Mouse (Mus musculus) CH12.LX (cell line): ENCODE results near the gene Hist2h2ac. TPM values are rescaled to one million over a fixed set of nuclear protein-coding genes. Genes with fewer than 3 reads are reported as not detected.
A peak's percentile ranks its signal among the peaks of the same experiment; 100 is the strongest.
"Not testable (repeated sequence)": the region's sequence is repeated elsewhere in the genome, so short reads cannot be mapped to it uniquely, and the experiment has no call there.

ENCODE experiments used
- DNase-seq: peaks from one replicate; pipeline ENCODE4 v3.0.0-alpha.2; 2013; ENCODE audit errors: extremely low read depth
- H3K27ac ChIP-seq: 2 replicates; pipeline ENCODE4 v1.5.1; 2012; ENCODE audit warnings: low read depth, mild to moderate bottlenecking, control low read depth, moderate library complexity; ENCODE audit not compliant: insufficient read depth
- H3K27me3 ChIP-seq: replicated peaks from 2 replicates; pipeline ENCODE3; 2012; ENCODE audit warnings: inconsistent platforms
- H3K36me3 ChIP-seq, 2 experiments: replicated peaks in 1 of 2; 2 replicates each; pipeline versions ENCODE3 to v1.6.1; 2012; ENCODE audit warnings: inconsistent platforms in 1 of 2, low read length in 1 of 2, mild to moderate bottlenecking in 1 of 2, mixed read lengths in 1 of 2, moderate library complexity in 1 of 2; ENCODE audit not compliant: control insufficient read depth in 1 of 2, insufficient read depth in 1 of 2
- H3K4me1 ChIP-seq, 2 experiments: 2 replicates each; pipeline ENCODE4 v1.6.1; 2012; ENCODE audit warnings: inconsistent platforms in 1 of 2, moderate library complexity in 1 of 2; ENCODE audit not compliant: insufficient read depth in 2 of 2, control insufficient read depth in 1 of 2
- H3K4me2 ChIP-seq: 2 replicates; pipeline ENCODE4 v1.6.1; 2012; ENCODE audit warnings: low read depth, mild to moderate bottlenecking, control low read depth; ENCODE audit not compliant: poor library complexity, insufficient read depth, severe bottlenecking
- H3K4me3 ChIP-seq, 3 experiments: fragments of 150-350 bp in 1 of 3; sonication (generic) in 1 of 3; replicated peaks in 1 of 3; 2 replicates each; pipeline versions ENCODE3 to v1.5.1; 2011 to 2012; ENCODE audit warnings: low read depth in 2 of 3, low read length in 2 of 3, mild to moderate bottlenecking in 2 of 3, moderate library complexity in 2 of 3, control low read depth in 1 of 3, improper control_type of control experiment in 1 of 3, inconsistent platforms in 1 of 3, mixed read lengths in 1 of 3; ENCODE audit not compliant: poor library complexity in 1 of 3
- H3K79me2 ChIP-seq: replicated peaks from 2 replicates; pipeline ENCODE4 v1.6.1; 2012; ENCODE audit warnings: mild to moderate bottlenecking, moderate library complexity; ENCODE audit not compliant: control insufficient read depth, poor library complexity, insufficient read depth, severe bottlenecking; ENCODE audit errors: extremely low read depth
- H3K9ac ChIP-seq: 2 replicates; pipeline ENCODE4 v1.6.1; 2012; ENCODE audit warnings: low read depth, mild to moderate bottlenecking, control low read depth, moderate library complexity; ENCODE audit not compliant: insufficient read depth
- H3K9me3 ChIP-seq: replicated peaks from 2 replicates; pipeline ENCODE3; 2012; ENCODE audit warnings: low read length, inconsistent platforms, mixed read lengths
- KAT2A ChIP-seq: IDR thresholded peaks from 2 replicates; pipeline ENCODE4 v1.6.1; 2012; ENCODE audit warnings: low read length, improper control_type of control experiment, inconsistent platforms; ENCODE audit not compliant: insufficient replicate concordance
- MYC ChIP-seq: IDR thresholded peaks from 2 replicates; pipeline ENCODE4 v1.6.1; 2011; ENCODE audit warnings: low read depth, mild to moderate bottlenecking, improper control_type of control experiment, low read length
- POLR2A ChIP-seq: IDR thresholded peaks from 2 replicates; pipeline ENCODE4 v1.6.1; 2011; ENCODE audit warnings: low read depth, mild to moderate bottlenecking, improper control_type of control experiment, low read length
- POLR2AphosphoS2 ChIP-seq: IDR thresholded peaks from 2 replicates; pipeline ENCODE4 v1.6.1; 2011; ENCODE audit warnings: low read depth, low read length, improper control_type of control experiment
- SIN3A ChIP-seq: IDR thresholded peaks from 2 replicates; pipeline ENCODE4 v1.6.1; 2012; ENCODE audit warnings: low read length, improper control_type of control experiment, inconsistent platforms
- TBP ChIP-seq: conservative IDR thresholded peaks from 2 replicates; pipeline ENCODE4 v1.6.1; 2011; ENCODE audit warnings: low read depth, low read length, improper control_type of control experiment
- ZMIZ1 ChIP-seq: IDR thresholded peaks from 2 replicates; pipeline ENCODE4 v1.6.1; 2012; ENCODE audit warnings: low read depth, mild to moderate bottlenecking, inconsistent platforms, low read length, improper control_type of control experiment
- dilution Hi-C: fragments of 300-500 bp; cut with MboI; formaldehyde crosslinking; loops from 2 replicates; pipeline ENCODE4 v1.14.3; 2020; ENCODE audit warnings: low sequenced_read_pairs; ENCODE audit not compliant: extremely low pct_unique_long_range_greater_than_20kb, extremely low pct_ligation_motif_present
- in situ Hi-C: fragments of 300-500 bp; cut with MboI; formaldehyde crosslinking; loops from 3 replicates; pipeline ENCODE4 v1.14.3; 2019; ENCODE audit warnings: low sequenced_read_pairs, low pct_ligation_motif_present, low pct_unique_long_range_greater_than_20kb, mixed read lengths
- polyA plus RNA-seq: library from polyadenylated mRNA; unstranded; fragments of >175 nt; gene quantifications from 2 replicates; pipeline ENCODE4 v1.2.1, GENCODE M21; 2012; ENCODE audit warnings: low read depth; ENCODE audit not compliant: insufficient read length
- total RNA-seq, 2 experiments: library from RNA; depleted of rRNA; stranded (reverse); fragments of 300-350 nt in 1 of 2; fragments of >200 nt in 1 of 2; gene quantifications; 2 replicates each; pipeline ENCODE4 v1.2.3; 2012 to 2014

Hist2h2ac gene
- total and polyA plus RNA-seq, 3 experiments = 1.5 to 1,185 (median 53.9) TPM

- H3K4me1 ChIP-seq = peaks cover 10 to 35% of the 10 kb centered on the region in 2 experiments
- H3K9ac ChIP-seq = peak overlapping the region; percentile 89; the same call in 1 of the 2 replicates
- H3K9me3 ChIP-seq = no peaks in the 10 kb centered on the region
- DNase-seq = no peak
- H3K79me2 ChIP-seq = no peaks in the 10 kb centered on the region
- peak overlapping the region; percentile 62 for H3K4me2 ChIP-seq
- peak overlapping the region; percentile 8; the same call in 1 of the 2 replicates for H3K27ac ChIP-seq
- no peaks in the 10 kb centered on the region for H3K27me3 ChIP-seq
- peak overlapping the region; percentile 41 to 63 (median 48) for H3K4me3 ChIP-seq
- dilution Hi-C loops (no loop called here), in situ Hi-C loops (no loop called here)
- H3K36me3 ChIP-seq = no peaks in the 10 kb centered on the region
- TF ChIP-seq KAT2A (no peak), POLR2AphosphoS2 (peak; percentile 99), TBP (0 out of 2 replicates have a peak, but pooled peaks have one; percentile 32), MYC (peak; percentile 40; the same call in 1 of the 2 replicates), ZMIZ1 (peak; percentile 95), POLR2A (no peak; the same call in none of the 2 replicates), SIN3A (0 out of 2 replicates have a peak, but pooled peaks have one; percentile 4)
Observed at GRCm38 (mm10) chr3:96247356-96248140, 26.9 kb upstream of the Hist2h2ac start.

GRCm38 (mm10) chr3:96246427-96246856, 25.8 kb upstream of the Hist2h2ac start, which contains the start of gene Hist2h3c1:
Gene Hist2h3c1, plus strand, starts transcription at chr3:96246685.
- peak within 1 kb of the TSS; percentile 41 to 69 (median 63) for H3K4me3 ChIP-seq
- H3K9me3 ChIP-seq, in situ Hi-C loops, H3K79me2 ChIP-seq, dilution Hi-C loops, DNase-seq, H3K36me3 ChIP-seq, H3K27me3 ChIP-seq: not testable (repeated sequence)
- peaks cover 10 to 39% of the 10 kb centered on the region in 2 experiments for H3K4me1 ChIP-seq
- peak within 1 kb of the TSS; percentile 89; the same call in 1 of the 2 replicates for H3K9ac ChIP-seq
- peak within 1 kb of the TSS; percentile 62 for H3K4me2 ChIP-seq
- H3K27ac ChIP-seq = peak within 1 kb of the TSS; percentile 95

GRCm38 (mm10) chr3:96246018-96246417, 25.3 kb upstream of the Hist2h2ac start:
- peak overlapping the region; percentile 95 for H3K27ac ChIP-seq
- H3K9ac ChIP-seq = peak overlapping the region; percentile 62; the same call in 1 of the 2 replicates
- H3K27me3 ChIP-seq, H3K9me3 ChIP-seq, dilution Hi-C loops, H3K79me2 ChIP-seq, in situ Hi-C loops, H3K36me3 ChIP-seq, H3K4me2 ChIP-seq, DNase-seq: not testable (repeated sequence)
- peaks cover 10 to 36% of the 10 kb centered on the region in 2 experiments for H3K4me1 ChIP-seq
- peak overlapping the region; percentile 30 to 69 (median 33) for H3K4me3 ChIP-seq
- peak; percentile 54 for TF ChIP-seq POLR2A
- 0 out of 2 replicates have a peak, but pooled peaks have one; percentile 34 for TF ChIP-seq ZMIZ1
- peak; percentile 76 for TF ChIP-seq POLR2AphosphoS2
